Mouse (Mus musculus) layer of hippocampus, adult 11-12 months (tissue): ENCODE measurements around the gene Cpsf4.
"Not testable (repeated sequence)": the region's sequence is repeated elsewhere in the genome, so short reads cannot be mapped to it uniquely, and the experiment has no call there.

ENCODE experiments used
- DNase-seq: peaks from one replicate; pipeline ENCODE4 v3.0.0; 2022; ENCODE audit warnings: low spot score

The Cpsf4 gene

DNA sequence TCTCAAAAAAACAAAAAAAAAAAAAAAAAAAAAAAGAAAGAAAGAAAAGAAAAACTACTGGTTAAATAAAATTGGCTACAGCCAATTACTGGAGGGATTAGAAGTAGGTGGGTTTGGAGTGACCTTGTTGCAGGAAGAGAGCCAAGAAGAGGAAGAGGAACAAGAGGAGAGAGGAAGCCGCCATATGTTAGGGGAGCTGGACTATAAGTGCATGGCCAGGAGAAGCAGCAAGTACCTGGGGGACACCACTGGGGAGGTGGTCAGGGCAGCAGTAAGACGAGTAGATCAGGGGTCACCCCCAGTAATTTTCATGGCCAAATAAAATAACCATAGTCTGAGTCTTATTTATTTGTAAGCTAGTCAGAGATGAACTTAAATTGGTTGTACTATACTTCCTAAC is 18.2 kb downstream of the Cpsf4 start:
- DNase-seq = no peak

DNA sequence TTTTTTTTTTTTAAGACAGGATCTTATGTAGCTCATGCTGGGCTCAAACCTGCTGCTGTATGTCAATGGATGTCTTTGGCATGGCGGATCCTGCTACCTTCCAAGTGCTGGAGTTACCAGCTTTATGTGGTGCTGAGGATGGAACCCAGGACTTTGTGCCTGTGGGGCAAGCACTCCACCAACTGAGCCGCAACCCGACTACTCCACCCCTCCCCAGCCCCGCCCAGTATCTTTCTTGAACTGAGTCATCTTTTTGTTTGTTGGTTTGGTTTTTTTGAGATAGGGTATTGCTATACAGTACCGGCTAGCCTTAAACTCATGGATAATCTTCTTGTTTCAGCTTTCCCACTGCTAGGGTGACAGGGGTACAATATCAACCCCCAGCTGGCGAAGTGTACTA is 22.4 kb downstream of the Cpsf4 start:
- no peak for DNase-seq

DNA sequence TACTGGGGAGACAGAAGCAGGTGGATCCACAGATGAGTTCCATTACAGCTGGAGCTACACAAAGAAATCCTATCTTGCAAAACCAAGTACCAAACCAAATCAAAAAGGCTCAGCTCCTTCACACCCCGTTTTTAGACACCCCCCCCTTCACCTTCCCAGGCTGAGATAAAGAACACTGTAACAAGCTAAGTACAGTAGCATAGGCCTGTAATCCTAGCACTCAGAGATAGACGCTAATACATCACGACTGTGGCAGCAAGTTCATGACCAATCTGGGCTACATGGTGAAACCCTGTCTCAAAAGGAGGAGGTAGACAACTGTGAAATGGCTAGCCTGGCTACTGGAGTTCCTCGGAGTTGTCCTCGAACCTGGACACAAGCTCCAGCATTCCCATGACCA is 23.4 kb downstream of the Cpsf4 start:
- no peak for DNase-seq

DNA sequence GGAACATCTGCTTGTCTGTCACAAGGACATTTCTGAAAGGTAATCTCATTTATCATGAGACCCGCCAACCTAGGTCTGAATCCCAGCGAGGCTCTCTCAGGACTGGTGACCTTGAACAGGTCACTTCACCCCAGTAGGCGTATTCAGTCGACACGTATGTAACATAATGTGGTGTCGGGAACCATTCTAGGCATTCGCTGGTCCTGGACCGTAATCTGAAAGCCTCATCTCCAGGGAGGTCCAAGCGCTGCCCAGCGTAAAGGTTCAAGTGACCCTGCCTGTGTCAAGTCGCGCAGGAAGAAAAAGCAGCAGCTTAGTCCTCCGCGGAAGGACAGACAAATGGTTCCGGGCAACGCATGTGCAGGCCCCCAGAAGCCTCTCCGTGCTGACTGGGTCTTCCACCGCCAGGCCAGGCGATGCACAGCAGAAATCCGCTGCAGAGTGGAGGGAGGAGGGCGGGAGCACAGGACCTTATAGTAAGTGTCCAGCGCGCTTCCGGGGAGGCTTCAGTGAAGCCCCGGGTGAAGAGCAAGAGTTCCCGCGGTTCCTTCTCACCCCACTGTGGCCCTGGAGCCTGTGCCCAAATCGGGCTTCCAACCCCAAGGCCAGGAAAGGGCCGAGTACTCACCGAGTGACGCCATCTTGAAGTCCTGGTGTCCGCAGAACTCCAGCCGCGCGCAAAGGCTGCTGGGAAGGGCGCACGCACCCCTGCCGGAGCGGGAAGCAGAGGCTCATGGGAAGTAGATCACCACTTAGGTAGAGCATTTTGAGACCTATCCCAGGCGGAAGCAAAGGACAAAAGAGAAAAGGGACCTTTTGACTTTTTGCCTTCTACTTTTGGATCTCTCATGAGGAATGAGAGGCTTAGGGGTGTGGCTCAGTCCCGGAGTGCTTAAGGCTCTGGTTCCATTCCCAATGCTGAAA is 24.1 kb downstream of the Cpsf4 start:
- peak; percentile 91 for DNase-seq

DNA sequence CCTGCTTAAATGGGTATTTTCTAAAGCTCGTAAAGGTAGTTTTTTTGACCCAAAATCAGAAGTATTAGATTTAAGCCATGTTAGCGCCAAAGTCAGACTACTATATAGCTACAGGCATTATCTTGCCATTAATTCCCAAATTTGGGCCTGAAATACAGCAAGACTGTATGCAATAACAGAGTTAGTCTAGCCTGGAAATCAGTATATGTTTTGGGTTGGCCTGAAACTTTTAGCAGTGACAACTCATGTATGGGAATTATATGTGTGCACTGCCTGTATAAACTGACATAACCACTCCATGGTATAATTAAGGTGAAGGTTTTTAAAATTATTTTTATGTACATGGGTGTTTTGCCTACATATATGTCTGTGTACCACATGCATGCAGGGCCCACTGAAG is 24.9 kb downstream of the Cpsf4 start, which contains the start of gene Atp5j2:
TSS of gene Atp5j2 (minus strand) at position 101 of the 400 bp plus-strand sequence.
- DNase-seq = no peak

DNA sequence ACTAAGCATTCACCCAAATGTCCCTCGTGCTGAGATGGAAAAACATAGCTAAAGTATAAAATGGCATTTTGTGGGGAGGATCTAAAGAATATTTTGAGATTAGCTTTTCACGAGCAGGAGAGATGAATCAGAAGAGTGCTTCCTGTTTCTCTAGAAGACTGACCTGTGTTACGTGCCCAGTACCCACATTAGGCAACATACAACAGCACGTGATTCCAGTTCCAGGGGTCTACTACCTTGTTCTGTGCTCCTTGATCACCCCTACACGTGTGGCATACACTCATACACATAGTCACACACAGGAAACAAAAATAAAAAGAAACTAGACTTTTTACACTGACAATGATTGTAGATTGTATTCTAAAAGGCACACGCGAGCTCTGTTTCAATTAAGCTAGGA is 33.4 kb downstream of the Cpsf4 start:
- DNase-seq = no peak

DNA sequence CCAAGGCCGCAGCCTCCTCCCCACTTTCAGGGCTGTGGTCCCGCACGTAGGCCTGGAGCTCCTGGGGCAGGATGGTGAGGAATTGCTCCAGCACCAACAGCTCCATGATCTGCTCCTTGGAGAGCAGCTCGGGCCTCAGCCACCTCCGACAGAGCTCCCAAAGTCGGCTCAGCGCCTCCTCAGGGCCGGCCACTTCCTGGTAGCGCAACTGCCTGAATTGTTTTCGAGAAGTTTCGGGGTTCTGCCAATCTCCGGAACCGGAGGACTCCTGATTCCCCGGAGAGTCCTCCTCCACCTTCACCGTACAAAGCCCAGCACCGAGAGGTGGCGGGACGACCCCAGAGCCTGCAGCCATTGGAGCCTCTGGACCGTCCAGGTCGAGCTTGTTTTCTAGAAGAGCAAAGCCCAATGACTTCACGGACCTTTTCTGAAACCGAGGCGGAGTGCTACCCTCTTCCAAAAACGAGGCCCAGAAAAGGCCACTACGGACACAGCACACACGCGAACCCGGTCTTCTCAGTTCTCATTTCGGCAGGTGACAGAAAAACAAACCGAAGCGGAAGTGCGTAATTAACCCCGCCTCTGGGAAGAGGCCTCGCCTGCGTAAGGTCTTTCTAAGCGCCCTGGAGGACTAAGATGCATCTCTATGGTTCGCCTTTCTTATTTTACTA is 34.4 kb downstream of the Cpsf4 start, which contains the start of gene Zkscan14:
TSS of gene Zkscan14 (minus strand) at position 548 of the 671 bp plus-strand sequence.
- peak; percentile 76 for DNase-seq

DNA sequence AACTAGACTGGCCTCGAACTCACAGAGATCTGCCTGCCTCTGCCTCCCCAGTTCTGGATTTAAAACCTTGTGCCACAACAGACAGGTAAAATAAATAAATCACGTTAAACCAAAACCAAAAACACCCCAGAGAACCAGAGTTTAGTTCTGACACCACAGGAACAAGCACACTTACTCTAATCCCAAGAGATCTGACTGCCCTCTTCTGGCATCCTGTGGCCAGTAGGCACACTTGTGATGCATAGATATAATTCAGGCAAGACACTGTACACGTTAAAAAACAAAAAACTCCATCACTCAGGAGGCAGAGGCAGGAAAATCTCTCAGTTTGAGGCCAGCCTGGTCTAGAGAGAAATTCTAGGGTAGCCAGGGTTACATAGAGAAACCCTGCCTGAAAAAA is 35.4 kb downstream of the Cpsf4 start:
- DNase-seq = no peak

DNA sequence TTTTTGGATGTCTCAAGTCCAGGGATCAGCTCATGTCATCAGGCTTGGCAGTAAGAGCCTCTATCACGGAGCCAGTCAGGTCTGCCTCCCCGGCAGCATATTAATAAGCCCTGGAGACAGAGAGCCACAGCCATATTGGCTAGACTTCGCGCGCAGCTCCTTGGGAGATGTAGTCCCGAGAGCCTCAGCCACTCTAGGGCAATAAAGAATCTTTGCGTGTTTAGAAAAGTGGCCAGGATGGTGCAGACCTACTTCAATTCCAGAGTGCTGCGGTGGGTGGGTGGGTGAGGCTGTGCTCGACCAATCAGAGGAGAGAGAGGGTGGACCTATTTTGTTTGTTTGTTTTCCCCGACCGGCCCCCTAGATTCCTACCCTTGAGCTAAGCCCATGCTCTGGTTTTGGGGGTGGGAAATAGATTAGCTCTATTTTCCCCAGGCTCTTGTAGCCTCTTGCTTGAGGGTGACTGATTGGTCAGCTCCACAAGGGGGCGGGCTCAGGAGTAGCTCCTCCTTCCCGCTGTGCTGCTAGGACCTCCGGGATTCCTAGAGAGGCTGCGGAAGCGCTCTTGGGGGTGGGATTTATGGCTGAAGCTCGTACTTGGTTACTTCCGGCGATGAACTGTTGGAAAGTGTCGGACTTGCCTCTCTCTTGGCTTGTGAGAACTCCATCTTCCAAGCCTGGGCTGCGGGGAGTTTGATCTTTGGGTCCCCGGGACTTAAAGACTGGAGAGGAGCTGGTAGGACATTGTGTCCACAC is 37.1 kb downstream of the Cpsf4 start, which contains the start of gene Zkscan5:
TSS of gene Zkscan5 (plus strand) at position 627 of the 756 bp plus-strand sequence.
- DNase-seq = peak; percentile 98

DNA sequence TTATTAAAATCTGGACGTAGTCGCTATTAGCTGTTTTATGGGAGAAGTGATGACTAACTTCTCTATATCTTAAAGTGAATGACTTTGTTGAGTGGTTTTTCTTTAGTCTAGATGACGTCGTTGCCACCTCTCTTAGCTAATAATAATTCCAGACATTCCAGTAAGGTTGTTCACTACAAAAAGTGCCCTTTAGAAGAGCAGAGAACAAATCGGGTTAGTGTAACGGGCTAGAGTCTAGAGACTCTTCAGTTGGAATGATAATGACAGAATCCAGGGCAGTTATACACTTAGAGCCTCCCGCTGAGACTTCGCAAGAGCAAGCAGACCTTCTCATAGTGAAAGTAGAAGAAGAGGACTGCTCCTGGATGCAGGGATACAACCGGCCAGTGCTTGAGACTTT is 38.0 kb downstream of the Cpsf4 start:
- no peak for DNase-seq

DNA sequence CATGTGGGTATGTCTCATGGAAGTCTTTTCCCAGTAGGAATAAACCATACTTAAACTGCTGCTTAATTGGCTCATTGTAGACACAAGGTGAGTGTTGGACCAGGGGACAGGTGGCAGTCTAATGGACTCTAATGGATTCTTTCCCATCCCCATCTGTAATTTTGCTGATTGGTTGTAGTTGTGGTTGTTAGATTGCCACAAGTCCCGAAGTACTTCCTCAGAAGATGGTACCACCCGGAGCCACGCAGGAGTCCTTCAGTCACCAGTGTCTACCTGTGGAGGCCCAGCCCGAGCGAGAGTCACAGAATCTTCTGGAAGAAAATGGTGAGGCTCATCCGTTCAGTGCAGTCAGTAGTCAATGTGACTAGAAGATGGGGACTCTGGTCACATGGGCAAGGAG is 40.4 kb downstream of the Cpsf4 start:
- DNase-seq = no peak

DNA sequence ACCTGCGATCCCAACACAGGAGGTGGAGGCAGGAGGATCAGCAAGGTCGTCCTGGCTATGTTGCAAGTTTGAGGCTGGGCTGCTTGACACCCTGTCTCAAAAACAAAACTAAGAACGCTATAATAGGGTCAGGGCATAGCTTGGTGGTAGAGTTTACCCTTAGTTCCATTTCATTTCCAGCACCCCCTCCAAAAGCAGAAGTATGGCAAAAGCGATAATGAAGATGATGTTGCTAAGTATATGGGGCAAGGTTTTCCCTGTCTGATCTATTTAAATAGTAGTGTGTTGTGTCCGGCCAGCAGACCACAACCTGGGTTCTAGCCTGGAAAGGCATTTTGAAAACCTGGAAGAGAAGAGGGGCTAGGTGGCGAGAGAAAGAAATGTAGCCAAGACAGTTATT is 40.9 kb downstream of the Cpsf4 start:
- DNase-seq = no peak

DNA sequence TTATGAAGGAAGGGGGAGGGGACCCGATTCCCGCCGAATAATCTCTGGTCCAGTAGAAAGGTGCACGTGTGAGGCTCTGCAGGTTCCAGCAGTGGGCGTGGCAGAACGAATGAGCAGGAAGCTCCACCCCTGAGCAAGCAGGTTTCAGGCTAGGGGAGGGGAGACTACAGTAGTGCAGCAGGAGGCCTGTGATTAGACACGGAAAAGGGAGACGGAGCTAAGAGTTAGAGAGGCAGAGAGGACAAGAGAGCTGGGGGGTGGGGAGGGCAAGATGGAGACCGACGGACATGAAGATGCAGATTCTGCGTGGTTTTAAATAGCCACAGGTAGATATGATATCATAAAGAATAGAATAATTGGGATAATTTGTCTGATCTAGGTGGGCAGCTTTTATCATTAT is 41.4 kb downstream of the Cpsf4 start:
- DNase-seq = not testable (repeated sequence)

DNA sequence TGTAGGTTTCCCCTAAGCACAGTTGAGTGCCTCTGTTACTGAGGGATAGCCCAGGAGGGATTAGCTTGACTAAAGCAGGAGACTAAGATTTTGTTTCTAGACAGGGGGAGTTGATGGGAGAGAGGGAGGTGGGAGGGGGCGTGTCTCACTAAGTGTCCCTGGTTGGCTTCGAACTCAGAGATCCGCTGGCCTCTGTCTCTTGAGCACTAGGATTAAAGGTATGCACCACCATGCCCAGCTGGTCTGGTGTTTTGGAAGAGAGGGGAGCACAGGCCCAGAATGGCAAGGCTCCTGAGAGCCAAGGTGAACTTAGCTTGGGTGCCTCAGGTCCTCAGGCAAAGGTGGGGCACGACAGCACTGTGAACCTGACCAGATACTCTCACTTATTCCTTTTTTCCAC is 44.3 kb downstream of the Cpsf4 start:
- no peak for DNase-seq

DNA sequence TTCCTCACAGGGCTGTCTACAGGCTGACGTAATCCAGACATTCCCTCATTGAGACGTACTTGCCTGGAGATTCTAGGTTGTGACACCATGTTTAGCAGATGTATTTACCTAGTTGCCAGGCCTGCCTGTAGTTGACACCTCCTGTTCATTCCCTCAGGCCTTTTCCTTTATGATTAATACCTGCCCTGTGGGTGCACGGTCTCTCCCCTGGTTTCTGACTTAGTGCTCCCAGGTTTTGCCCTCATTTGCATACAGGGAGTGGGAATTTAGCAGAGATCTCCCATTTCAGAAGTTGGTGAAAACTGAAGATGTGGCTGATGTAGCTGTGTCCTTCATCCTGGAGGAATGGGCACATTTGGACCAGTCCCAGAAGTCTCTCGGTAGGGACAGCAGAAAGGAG is 45.2 kb downstream of the Cpsf4 start:
- no peak for DNase-seq

DNA sequence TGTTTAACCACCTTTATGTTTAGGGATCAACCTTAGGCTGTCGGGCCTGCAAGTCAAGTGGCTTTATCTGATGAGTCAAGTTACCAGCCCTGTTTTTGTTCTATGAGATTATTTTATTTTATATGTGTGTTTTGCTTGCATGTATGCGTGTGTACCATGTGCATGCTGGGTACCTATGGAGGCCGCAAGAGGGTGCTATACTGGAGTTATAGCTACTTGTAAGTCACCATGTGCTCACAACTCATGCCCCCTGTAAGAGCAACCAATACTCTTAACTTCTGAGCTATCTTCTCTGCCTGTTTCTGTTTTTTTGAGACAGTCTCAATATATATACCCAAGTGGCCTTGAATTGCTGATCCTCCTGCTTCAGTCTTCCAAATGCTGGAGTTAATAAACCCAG is 46.5 kb downstream of the Cpsf4 start:
- no peak for DNase-seq

DNA sequence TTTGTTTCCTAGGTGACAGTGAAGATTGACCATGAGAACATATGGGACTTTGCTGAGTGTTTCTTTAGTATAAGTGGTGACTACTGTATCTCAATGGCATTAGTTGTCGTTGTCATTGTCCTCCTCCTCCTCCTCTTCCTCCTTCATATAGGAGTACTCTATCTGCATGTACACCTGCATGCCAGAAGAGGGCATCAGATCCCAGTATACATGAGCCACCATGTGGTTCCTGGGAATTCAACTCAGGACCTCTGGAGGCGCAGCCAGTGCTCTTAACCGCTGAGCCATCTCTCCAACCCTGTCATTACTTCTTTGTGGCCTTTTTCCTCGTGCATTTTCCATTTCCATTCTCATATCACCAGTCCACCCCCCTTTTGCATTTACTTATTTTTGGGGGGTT is 47.7 kb downstream of the Cpsf4 start:
- DNase-seq = no peak

DNA sequence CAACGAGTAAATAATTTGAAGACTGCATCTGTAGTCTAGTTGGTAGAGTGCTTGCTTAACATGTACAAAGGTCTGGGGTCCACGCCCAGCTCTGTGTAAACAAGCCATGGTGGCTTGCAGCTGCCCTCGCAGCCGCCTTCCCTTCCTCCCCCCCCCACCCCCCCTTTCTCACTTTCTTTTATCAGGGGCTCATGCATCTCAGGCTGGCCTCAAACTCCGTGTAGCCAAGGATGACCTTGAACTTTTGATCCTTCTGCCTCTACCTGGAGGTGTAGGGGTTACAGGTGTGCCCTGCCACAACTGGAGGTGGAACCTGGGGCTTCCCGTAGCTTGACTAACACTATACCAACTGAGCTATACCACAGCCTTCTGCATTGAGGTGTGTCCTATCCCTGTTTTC is 50.7 kb downstream of the Cpsf4 start:
- DNase-seq = no peak

DNA sequence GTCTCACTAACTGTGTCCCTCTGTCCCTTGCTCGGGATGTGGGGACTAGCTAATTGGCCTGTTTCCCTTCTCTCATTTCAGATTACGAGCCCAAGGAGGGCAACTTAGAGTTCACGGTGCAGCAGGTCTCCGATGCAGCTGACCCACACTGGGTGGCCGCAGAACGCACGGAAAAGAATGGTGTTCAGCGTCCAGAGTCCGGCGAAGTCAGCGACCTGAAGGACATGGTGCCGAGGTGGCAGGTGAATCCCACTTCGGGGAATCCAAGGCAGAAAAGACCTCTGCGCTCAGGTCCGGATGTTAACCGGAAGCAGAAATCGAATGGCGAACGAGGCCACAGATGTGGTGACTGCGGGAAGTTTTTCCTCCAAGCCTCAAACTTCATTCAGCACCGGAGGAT is 51.2 kb downstream of the Cpsf4 start:
- no peak for DNase-seq

DNA sequence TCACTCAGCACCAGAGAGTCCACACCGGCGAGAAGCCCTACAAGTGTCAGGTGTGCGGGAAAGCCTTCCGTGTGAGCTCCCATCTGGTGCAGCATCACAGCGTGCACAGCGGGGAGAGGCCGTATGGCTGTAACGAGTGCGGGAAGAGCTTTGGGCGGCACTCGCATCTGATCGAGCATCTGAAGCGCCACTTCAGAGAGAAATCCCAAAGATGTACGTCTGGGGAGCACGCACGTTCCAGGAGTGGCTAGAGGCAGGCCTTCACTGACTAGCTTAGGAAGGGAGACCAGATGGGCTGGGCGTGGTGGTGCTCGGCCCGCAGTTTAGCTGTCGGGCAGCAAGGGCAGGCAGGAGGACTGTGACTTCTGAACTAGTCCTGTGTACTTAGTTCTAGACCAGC is 51.7 kb downstream of the Cpsf4 start:
- no peak for DNase-seq

DNA sequence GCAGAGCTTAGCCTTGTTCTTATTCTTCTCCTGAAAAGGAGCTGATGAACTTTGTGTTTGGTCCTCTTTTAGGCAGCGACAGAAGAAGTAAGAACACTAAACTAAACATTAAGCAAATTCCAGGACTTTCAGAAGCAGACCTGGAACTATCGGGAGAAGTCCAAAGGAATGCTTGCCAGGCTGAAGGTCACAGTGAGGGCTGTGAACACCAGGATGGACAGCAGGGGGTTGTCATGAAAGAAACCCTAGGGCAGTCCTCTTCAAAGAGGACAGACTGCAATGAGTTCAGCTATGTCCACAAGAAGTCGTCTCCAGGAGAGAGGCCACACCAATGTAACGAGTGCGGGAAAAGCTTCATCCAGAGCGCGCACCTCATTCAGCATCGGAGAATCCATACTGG is 53.0 kb downstream of the Cpsf4 start:
- DNase-seq = no peak

DNA sequence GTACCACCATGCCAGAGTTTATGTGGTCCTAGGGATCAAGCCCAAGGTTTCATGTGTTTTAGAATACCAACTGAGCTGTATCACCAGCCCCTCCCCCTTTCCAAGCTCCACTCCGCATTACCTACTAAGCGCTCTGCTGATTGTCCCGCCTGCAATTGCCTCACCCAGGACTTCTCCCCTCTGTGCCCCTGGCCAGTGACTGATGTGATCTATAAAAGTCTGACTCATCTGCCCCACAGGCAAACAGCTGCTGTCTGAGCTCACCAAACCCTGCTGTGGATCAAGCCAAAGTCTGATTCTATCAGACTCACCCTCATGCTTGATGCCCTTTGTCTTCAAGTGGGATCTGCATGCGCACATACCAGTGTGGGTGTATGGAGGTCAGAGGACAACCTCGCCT is 55.8 kb downstream of the Cpsf4 start:
- no peak for DNase-seq

DNA sequence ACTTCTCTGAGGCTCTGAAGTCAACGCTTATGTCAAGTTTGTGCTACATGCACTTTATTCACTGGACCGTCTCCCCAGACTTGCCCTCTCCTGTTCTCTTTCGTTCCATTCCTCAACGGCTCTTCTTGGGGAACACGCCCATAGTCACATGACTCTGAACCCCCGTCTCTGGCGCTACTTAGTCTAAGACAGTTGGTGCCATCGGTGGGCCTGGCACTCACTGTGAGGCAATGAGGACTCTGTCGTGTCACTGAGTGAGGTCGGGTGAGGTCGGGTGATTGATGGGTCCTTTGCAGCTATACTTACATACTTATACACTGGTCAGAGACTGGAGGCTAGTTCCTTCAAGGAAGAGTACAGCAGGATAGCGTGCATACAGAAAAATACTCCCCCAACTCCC is 56.4 kb downstream of the Cpsf4 start:
- DNase-seq = no peak
